Mouse (Mus musculus): ENCODE results near the gene Arsj. TPM values are rescaled to one million over a fixed set of nuclear protein-coding genes. Genes with fewer than 3 reads are reported as not detected.

The Arsj gene
- total RNA-seq (2021): under 1 TPM; 0.39 to 0.40 TPM
- long read RNA-seq, experiment 1, partial matches to known transcripts: 0 of 1 reads
- long read RNA-seq, experiment 1, other reads (novel, unspliced or antisense): 0 of 1 reads
- long read RNA-seq, experiment 2: 0 reads

GRCm38 (mm10) chr3:126363568-126364505 lies at the start of gene Arsj:
Arsj (plus strand) TSS chr3:126363684.
- peak; percentile 66 to 73 for DNase-seq

GRCm38 (mm10) chr3:126324872-126325498 lies 38.5 kb upstream of the Arsj start:
- peak; percentile 4 to 18 for DNase-seq

GRCm38 (mm10) chr3:126325891-126326627 lies 37.4 kb upstream of the Arsj start:
- peak; percentile 48 to 66 for DNase-seq

- DNase-seq: no peak
Measured at GRCm38 (mm10) chr3:126326628-126327325, 36.7 kb upstream of the Arsj start.

- DNase-seq: no peak
Measured at GRCm38 (mm10) chr3:126335329-126335728, 28.2 kb upstream of the Arsj start.

- no peak for DNase-seq
Measured at GRCm38 (mm10) chr3:126344745-126345144, 18.7 kb upstream of the Arsj start.

- DNase-seq: no peak
Measured at GRCm38 (mm10) chr3:126359760-126360159, 3.7 kb upstream of the Arsj start.

- no peak for DNase-seq
Measured at GRCm38 (mm10) chr3:126362392-126362791, 1.1 kb upstream of the Arsj start.

GRCm38 (mm10) chr3:126362931-126363525 lies 456 bp upstream of the Arsj start:
- no peak for DNase-seq

- no peak for DNase-seq
Measured at GRCm38 (mm10) chr3:126364555-126364954, 1.1 kb downstream of the Arsj start.

GRCm38 (mm10) chr3:126370571-126370970 lies 7.1 kb downstream of the Arsj start:
- peak; percentile 42 to 67 for DNase-seq

- no peak for DNase-seq
Measured at GRCm38 (mm10) chr3:126372815-126373545, 9.5 kb downstream of the Arsj start.

- DNase-seq: no peak
Measured at GRCm38 (mm10) chr3:126373721-126374120, 10.2 kb downstream of the Arsj start.

- DNase-seq: no peak
Measured at GRCm38 (mm10) chr3:126379252-126379651, 15.8 kb downstream of the Arsj start.

GRCm38 (mm10) chr3:126379702-126380101 lies 16.2 kb downstream of the Arsj start:
- peak; percentile 31 to 33 for DNase-seq

GRCm38 (mm10) chr3:126383276-126383675 lies 19.8 kb downstream of the Arsj start:
- no peak for DNase-seq

GRCm38 (mm10) chr3:126384657-126385438 lies 21.4 kb downstream of the Arsj start:
- peak in 1 of 2 experiments; percentile 25 for DNase-seq

- no peak for DNase-seq
Measured at GRCm38 (mm10) chr3:126397451-126397850, 34.0 kb downstream of the Arsj start.

- DNase-seq: peak; percentile 6 to 9
Measured at GRCm38 (mm10) chr3:126397985-126398630, 34.6 kb downstream of the Arsj start.

Measured in heart, adult 18-20 months (tissue).